Mouse (Mus musculus): ENCODE measurements around the gene Ms4a4b. TPM values are rescaled to one million over a fixed set of nuclear protein-coding genes. Genes with fewer than 3 reads are reported as not detected.
"Not testable (repeated sequence)": the region's sequence is repeated elsewhere in the genome, so short reads cannot be mapped to it uniquely, and the experiment has no call there.

Gene Ms4a4b
- total RNA-seq (2017): 3.1 and 10.3 TPM in 2 replicates

DNA sequence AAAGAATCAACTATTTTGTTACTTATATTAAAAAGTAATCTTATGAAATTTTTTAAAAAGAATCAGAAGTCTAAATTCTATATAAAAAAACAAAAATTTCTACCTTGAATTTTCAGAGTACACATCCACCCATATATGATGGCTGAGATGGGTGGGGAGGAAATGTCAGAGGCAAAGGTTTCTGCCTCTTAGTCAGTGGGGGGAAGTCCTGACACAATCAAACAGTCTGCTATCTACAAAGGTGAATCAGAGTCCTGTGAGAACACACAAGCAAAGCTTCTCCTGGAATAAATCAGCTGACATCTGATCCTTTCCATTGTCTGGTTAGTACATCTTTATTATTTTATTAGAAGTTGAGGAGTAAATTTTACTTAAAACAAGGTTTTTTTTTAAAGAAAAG is at the start of gene Ms4a4b:
TSS of gene Ms4a4b (plus strand) at position 216 of the 400 bp plus-strand sequence.
- ATAC-seq (replicated peaks; ENCODE audit: low read depth, poor library complexity, severe bottlenecking): no peak

- no peak for ATAC-seq (replicated peaks; ENCODE audit: low read depth, poor library complexity, severe bottlenecking)
Measured at GRCm38 (mm10) chr19:11395769-11396168, 47.6 kb upstream of the Ms4a4b start.

DNA sequence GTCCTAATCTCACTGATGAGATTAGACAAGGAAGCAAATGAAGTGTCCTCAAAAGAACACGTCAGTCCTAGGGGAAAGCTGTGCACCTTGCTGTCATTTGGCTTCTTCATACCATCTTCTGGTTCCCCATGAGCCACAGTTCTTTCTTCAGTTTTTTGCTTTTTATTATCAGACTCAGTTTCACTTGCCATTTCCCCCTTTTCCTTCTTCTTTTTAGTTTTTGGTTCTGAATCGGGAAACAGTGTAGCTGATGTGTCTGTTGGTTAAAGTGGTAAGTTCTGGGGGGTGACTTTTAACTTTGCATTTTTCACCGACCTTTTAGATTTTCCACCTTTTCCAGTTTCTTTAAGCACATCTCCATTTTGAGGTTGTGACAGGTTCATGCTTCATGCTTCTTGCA is 38.8 kb upstream of the Ms4a4b start, which contains the start of gene Ms4a4c:
TSS of gene Ms4a4c (plus strand) at position 244 of the 400 bp plus-strand sequence.
- 0 out of 2 replicates have a peak, but pooled peaks have one; percentile 42 for ATAC-seq (replicated peaks; ENCODE audit: low read depth, poor library complexity, severe bottlenecking)

DNA sequence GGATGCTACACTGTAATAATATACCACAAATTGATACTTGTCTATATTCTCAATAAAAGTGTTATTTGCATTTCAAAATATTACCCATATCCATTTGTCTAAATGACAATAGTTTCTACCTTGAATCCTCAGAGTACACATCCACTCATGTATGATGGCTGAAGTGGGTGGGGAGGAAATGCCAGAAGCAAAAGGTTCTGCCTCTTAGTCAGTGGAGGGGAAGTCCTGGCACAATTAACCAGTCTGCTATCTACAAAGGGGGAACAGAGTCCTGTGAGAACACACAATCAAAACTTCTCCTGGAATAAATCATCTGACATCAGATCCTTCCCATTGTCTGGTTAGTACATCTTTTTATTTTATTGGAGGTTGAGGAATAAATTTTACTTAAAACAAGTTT is 35.9 kb upstream of the Ms4a4b start:
- ATAC-seq (replicated peaks; ENCODE audit: low read depth, poor library complexity, severe bottlenecking): no peak

- ATAC-seq (replicated peaks; ENCODE audit: low read depth, poor library complexity, severe bottlenecking): no peak
Measured at GRCm38 (mm10) chr19:11408591-11408990, 34.8 kb upstream of the Ms4a4b start.

GRCm38 (mm10) chr19:11411640-11412039 is 31.7 kb upstream of the Ms4a4b start:
- ATAC-seq (replicated peaks; ENCODE audit: low read depth, poor library complexity, severe bottlenecking): peak; percentile 42; the same call in 1 of the 2 replicates

GRCm38 (mm10) chr19:11414084-11414483 is 29.3 kb upstream of the Ms4a4b start:
- no peak for ATAC-seq (replicated peaks; ENCODE audit: low read depth, poor library complexity, severe bottlenecking)

- ATAC-seq (replicated peaks; ENCODE audit: low read depth, poor library complexity, severe bottlenecking): no peak
Measured at GRCm38 (mm10) chr19:11415581-11415980, 27.8 kb upstream of the Ms4a4b start.

GRCm38 (mm10) chr19:11418865-11419264 is 24.5 kb upstream of the Ms4a4b start:
- not testable (repeated sequence) for ATAC-seq (replicated peaks; ENCODE audit: low read depth, poor library complexity, severe bottlenecking)

DNA sequence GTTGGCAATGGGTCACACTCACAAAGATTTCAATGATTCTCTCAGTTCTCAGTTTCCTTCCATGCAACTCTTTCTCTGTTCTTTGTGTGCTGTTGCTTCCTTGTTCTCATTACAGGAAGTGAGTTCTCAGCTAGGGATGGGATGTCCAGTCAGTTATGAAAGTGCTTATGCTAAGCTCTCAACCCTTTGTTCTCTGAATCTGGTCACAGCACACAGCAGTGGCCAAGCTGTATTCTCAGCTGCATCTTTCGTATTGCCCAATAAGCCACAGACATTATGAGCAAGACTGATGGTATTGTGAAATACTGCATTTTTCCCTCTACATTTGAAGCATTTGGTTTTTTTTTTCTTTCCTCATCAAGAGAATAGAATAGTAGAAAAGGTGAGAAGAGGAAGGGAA is 12.1 kb upstream of the Ms4a4b start:
- peak; percentile 99 for ATAC-seq (replicated peaks; ENCODE audit: low read depth, poor library complexity, severe bottlenecking)

GRCm38 (mm10) chr19:11435058-11435834 is 8.1 kb upstream of the Ms4a4b start:
- ATAC-seq (replicated peaks; ENCODE audit: low read depth, poor library complexity, severe bottlenecking): no peak

GRCm38 (mm10) chr19:11443964-11444363 is 611 bp downstream of the Ms4a4b start:
- ATAC-seq (replicated peaks; ENCODE audit: low read depth, poor library complexity, severe bottlenecking): no peak

DNA sequence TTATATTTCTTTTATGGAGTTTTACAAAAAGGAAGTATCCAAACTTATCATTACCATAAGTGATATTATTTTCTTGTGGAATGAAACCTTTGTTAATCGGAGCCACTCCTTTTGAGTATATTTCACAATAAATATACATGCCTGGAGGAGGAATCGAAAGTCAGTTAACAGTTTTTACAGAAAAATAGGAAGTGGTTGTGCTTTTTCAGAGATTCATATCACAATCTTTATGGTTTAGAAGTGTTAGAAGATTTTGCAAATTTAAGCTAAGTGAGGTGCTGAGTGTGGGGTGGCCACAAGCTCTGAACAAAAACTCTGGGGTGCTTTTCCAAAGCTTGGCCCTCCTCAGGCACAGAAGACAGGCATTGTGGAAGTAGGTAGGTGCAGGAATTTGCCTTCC is 3.9 kb downstream of the Ms4a4b start:
- peak; percentile 73 for ATAC-seq (replicated peaks; ENCODE audit: low read depth, poor library complexity, severe bottlenecking)

DNA sequence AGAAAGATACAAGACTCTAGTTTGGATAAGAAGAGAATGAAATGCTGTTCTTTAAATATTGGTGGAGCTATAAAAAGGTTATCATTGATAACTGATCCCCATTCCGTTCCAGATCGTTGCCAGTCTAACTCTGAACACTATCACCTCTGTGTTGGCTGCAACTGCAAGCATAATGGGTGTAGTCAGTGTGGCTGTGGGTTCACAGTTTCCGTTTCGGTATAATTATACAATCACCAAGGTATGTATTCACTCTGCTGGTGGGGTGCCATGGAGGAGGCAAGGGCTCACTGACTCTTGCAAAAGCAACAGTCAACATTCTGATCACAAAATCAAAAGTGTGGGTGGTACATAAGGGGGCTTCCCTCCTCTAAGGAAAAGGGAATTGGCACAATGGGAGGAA is 15.7 kb downstream of the Ms4a4b start:
- not testable (repeated sequence) for ATAC-seq (replicated peaks; ENCODE audit: low read depth, poor library complexity, severe bottlenecking)

DNA sequence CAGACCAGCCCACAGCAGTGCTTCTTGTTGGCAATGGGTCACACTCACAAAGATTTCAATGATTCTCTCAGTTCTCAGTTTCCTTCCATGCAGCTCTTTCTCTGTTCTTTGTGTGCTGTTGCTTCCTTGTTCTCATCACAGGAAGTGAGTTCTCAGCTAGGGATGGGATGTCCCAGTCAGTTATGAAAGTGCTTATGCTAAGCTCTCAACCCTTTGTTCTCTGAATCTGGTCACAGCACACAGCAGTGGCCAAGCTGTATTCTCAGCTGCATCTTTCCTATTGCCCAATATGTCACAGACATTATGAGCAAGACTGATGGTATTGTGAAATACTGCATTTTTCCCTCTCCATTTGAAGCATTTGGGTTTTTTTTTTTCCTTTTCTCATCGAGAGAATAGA is 21.4 kb downstream of the Ms4a4b start:
- ATAC-seq (replicated peaks; ENCODE audit: low read depth, poor library complexity, severe bottlenecking): peak; percentile 91

DNA sequence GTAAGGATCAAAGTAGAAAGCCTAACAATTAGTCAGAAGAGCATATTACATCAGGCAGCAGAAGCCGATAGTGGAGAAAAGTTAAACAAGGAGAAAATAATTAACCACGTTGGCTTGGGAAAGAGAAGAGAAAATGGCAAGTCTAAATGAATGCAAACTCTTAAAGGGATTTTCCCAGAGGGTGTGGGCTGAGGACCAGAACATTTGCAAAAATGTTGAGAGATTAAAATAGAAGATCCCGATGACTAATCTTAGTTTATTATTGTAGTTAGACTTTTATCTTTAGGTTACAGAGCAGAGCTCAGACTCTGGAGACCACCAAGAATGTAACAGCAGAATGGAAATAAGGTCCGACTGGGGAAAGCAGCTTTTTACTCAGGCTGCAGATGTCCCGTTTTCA is 23.1 kb downstream of the Ms4a4b start:
- no peak for ATAC-seq (replicated peaks; ENCODE audit: low read depth, poor library complexity, severe bottlenecking)

- ATAC-seq (replicated peaks; ENCODE audit: low read depth, poor library complexity, severe bottlenecking): not testable (repeated sequence)
Measured at GRCm38 (mm10) chr19:11468361-11468760, 25.0 kb downstream of the Ms4a4b start.

DNA sequence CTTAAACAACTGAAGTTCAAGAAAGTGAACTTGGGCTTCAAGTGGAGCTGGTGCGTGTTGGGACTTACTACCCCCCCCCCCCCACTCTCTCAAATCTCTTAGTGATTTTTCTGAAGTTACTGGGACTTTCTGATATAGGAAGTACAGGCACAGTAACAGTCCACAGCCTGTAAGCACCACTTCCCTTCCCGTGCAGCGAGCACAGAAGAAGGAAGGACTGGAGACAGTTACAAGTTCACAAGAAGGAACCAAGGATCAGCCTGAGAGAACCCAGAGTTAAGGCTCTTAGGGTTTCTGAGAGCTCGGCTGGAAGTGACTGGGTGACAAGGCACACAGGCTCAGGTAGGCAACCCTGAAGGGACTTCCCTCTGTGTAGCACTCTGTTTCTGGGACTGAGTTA is 25.9 kb downstream of the Ms4a4b start, which contains the start of gene Ms4a6c:
TSS of gene Ms4a6c (plus strand) at position 152 of the 400 bp plus-strand sequence.
- peak; percentile 59 for ATAC-seq (replicated peaks; ENCODE audit: low read depth, poor library complexity, severe bottlenecking)

GRCm38 (mm10) chr19:11479714-11480113 is 36.4 kb downstream of the Ms4a4b start:
- no peak; the same call in 1 of the 2 replicates for ATAC-seq (replicated peaks; ENCODE audit: low read depth, poor library complexity, severe bottlenecking)

GRCm38 (mm10) chr19:11482684-11483083 is 39.3 kb downstream of the Ms4a4b start:
- no peak for ATAC-seq (replicated peaks; ENCODE audit: low read depth, poor library complexity, severe bottlenecking)

- ATAC-seq (replicated peaks; ENCODE audit: low read depth, poor library complexity, severe bottlenecking): no peak
Measured at GRCm38 (mm10) chr19:11483941-11484340, 40.6 kb downstream of the Ms4a4b start.

- 0 out of 2 replicates have a peak, but pooled peaks have one; percentile 18 for ATAC-seq (replicated peaks; ENCODE audit: low read depth, poor library complexity, severe bottlenecking)
Measured at GRCm38 (mm10) chr19:11484388-11484787, 41.0 kb downstream of the Ms4a4b start.
